Mouse (Mus musculus) c-Kit-negative CD71-positive TER-119-positive erythroid progenitor cells, embryonic 14.5 days (primary cell): Measurements from ENCODE around the gene Ntng2.

ENCODE experiments used
- DNase-seq: peaks from one replicate; pipeline ENCODE4 v3.0.0-alpha.2; 2013; ENCODE audit warnings: low read depth, low spot score

Ntng2 gene

DNA sequence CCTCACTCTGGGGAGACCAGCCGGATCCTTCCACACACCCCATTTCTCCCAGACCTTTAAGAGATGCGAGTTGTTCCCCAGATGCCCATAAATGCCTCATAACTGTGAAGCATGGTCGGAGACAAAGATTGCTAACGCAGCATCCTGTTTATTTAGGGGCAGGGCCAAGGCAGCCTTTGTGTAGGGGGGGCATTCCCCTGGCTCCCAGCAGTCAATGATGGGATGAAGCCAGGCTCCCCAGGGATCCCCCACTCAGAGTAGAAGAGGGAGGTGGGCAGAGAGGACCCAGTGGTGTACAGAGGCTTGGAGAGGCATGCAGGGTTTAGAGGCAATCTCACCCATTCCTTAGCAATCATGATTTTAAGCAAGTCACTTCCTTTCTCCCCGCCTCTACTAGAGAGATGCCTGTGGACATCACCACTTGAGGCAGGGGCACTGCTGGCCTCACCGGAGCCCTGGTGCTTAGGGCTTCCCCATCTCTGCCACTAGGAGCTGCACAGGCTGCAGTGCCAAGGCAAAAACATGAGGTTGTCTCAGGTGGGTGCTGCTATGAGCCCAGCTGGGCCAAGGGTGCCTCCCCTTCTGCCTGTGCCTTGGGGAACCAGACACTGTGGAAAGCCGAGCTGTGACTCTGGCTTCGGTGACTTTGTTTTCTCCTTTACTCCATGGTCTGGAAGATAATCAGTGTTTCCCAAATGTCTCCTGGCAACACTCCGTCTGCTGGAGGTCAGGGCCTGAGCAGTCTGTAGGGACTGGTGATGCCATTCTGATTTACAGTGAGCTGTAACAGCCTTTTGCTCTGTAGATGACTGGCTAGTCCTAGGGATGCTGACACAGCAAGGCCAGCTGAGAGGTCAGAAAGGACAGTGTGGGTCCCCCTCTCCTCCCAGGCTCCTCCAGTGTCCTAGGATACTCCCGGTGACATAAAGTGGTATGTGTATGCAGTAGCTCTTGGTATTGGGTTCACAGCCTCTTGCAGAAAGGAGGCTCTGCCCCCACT, 61.3 kb downstream of the Ntng2 start:
- DNase-seq: no peak

DNA sequence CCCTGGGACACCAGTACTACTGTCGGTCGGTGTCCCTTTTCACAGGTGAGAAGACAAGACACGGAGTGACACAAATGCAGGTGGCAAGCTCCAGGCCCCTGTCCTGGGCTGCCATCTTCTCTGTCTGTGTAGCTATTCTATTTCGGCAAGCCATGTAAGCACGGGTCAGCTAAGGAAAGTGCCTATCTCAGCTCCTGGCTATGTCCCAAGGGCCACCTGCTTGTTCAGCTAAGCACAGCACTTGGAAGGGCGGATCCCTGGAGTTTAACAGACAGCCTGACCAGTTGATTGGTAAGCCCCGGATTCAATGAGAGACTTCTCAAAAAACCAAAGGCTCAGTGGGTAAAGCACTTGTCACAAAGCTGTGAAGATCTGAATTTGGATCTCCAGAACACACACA, 62.4 kb downstream of the Ntng2 start:
- DNase-seq: no peak

DNA sequence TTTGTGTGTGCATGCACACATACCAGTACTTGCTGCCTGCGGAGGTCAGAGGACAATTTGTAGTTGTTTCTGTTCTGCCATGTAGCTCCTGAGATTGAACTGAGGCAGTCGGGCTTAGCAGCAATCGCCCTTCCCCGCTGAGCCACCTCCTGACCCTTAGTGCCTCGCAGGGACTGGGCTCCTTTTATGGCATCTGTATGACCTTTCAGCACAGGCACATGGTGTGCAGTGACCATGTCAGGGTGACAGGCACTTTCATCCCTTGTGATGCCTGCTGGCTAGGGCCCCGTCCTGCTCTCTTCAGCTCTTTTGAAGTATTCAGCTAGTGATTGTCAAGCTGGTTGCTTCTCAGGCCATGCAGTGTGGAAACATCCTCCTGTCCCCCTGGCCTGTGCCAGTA, 66.6 kb downstream of the Ntng2 start:
- DNase-seq: no peak

DNA sequence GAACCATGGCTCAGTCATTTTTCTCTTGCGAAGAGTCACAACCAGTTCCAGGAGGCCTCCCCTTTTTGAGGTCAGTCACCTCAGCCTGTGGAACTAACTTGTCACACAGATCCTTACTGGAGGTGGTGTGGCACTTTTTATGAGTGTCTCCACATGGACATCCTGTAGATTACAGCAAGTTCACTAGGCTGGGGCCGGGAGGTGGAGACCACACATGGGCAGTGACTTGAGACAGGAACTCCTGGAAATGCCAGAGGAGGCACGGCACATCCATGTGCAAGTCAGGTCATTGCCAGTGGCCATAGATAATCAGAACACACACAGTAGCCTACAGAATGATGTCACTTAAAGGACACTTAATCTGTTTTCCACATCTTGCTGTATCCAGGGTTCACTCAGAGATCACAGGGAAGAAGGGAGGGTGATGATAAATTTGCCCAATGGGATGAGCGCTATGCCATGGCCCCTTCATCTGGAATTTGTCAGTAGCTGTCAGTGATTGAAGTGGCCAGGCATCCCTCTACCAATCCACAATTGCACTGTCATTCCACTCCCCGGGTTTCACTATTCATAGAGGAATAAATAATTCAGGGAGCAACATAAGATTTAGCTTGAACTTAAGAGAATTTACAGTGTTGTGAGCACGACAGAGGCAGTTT, 69.4 kb downstream of the Ntng2 start:
- DNase-seq: no peak

DNA sequence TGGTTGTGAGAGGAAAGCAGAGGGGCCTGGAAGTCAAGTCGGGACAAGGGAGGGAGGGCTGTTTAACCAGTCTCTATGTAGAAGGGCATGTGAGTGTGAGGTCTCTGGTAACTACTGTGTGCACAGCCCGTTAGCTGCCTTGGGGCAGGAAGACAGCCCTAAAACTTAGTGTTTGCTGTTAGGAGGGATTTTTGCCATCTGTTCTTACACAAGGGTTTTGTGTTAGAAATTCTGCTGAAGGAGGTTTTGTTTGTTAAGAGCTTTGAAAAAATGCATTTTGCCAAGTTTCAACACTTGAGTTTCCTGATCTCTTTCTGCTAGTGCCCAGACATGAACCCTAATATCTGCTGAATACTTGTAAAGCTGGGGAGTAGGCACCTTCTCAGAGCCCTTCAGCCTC, 71.7 kb downstream of the Ntng2 start:
- no peak for DNase-seq

DNA sequence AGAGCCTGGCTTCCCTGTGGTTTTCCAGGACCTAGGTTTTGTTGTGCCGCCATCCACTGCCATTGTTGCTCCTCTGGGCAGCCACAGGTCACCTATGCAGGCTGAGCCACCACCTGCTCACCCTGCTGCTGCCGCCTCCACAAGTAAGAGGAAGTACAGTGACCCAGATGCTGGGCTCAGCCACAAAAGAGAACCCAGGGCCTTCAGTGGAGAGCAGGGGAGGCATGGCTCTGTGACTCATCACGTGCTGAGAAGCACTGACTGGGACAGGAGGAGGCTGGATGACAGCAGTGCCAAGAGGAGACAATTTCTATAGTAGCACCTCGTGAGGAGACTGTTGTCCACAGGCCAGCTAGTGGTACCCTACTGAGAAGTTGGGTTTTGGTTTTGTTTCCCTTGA, 73.0 kb downstream of the Ntng2 start:
- DNase-seq: no peak

DNA sequence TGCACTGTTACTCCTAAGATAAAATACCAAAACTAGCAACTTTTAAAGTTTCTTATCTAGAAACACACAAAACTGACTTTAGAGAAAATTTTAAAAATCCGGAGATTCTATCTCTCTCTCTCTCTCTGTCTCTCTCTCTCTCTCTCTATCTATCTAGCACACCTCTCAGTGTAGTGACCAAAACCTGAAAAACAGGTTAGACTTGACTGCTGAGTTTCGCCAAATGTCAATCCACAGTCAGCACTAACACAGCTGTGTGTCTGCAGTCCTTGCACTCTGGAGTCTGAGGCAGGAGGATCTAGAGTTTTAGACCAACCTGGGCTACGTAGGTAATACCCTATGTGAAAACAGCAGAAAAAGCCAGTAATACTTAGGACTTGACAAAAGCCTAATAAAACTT, 77.9 kb downstream of the Ntng2 start:
- DNase-seq: no peak

DNA sequence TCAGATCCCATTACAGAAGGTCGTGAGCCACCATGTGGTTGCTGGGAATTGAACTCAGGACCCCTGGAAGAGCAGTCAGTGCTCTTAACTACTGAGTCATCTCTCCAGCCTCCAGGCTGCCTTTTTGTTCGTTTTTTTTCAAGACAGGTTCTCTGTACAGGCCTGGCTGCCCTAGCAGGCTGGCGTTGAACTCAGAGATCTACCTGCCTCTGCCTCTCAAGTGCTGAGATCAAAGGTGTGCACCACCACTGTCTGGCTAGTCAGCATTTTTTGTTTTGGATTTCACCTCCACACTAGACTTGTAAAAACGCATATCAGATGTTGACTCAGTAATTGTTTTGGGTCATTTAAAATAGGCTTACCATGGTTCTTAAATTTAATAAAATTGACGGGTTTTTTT, 84.7 kb downstream of the Ntng2 start:
- no peak for DNase-seq

DNA sequence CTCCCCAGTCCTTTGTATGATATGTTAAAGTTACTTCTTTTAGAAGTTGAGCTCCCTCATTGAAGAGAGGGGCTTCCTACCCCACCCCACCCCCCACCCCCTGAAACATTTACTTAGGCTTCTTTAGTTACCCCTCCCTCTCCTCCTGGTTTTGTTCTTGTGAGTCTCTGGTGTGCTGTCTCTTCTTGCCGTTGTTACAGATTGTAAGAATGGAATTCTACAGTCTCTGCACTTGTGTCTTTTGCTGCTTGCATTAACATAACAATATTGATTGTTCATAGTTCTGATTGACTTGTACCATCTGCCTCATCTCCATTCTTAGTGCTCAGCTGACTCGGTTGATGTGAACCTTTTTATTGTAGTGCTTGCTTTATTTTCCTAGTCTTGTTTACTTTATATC, 100.9 kb downstream of the Ntng2 start:
- no peak for DNase-seq
